Mouse (Mus musculus) lung, embryonic 14.5 days (tissue): ENCODE data around the gene Liph. TPM values are rescaled to one million over a fixed set of nuclear protein-coding genes. Genes with fewer than 3 reads are reported as not detected.

Source experiments
- ATAC-seq: fragments of 200-750 bp; cut with Nextera tagmentation; 2 replicates; pipeline ENCODE4 v1.8.0; 2017; ENCODE audit warnings: mild to moderate bottlenecking, moderate TSS enrichment, moderate library complexity; ENCODE audit not compliant: insufficient read depth
- DNase-seq: peaks from one replicate; pipeline ENCODE4 v3.0.0-alpha.2; 2015
- H3K27ac ChIP-seq: fragments of 300-500 bp; sonication (generic); 2 replicates; pipeline ENCODE4 v1.5.1; 2014; ENCODE audit warnings: low read depth, mild to moderate bottlenecking, moderate library complexity
- H3K27me3 ChIP-seq: fragments of 300-500 bp; sonication (generic); 2 replicates; pipeline ENCODE4 v1.6.1; 2014; ENCODE audit warnings: low read length, control low read depth; ENCODE audit not compliant: insufficient read depth
- H3K36me3 ChIP-seq: fragments of 300-500 bp; sonication (generic); 2 replicates; pipeline ENCODE4 v1.6.1; 2014; ENCODE audit warnings: control low read depth; ENCODE audit not compliant: insufficient read depth
- H3K4me1 ChIP-seq: fragments of 300-500 bp; sonication (generic); 2 replicates; pipeline ENCODE4 v1.6.1; 2014; ENCODE audit warnings: antibody characterized with exemption, control low read depth; ENCODE audit not compliant: insufficient read depth
- H3K4me2 ChIP-seq: fragments of 300-500 bp; sonication (generic); 2 replicates; pipeline ENCODE4 v1.6.1; 2014; ENCODE audit warnings: mild to moderate bottlenecking
- H3K4me3 ChIP-seq: fragments of 300-500 bp; sonication (generic); 2 replicates; pipeline ENCODE4 v1.5.1; 2014; ENCODE audit warnings: low read depth, low read length
- H3K9ac ChIP-seq: fragments of 300-500 bp; sonication (generic); 2 replicates; pipeline ENCODE4 v1.6.1; 2014
- H3K9me3 ChIP-seq: fragments of 300-500 bp; sonication (generic); 2 replicates; pipeline ENCODE4 v1.6.1; 2016; ENCODE audit warnings: low read depth, low read length, control low read depth
- CTCF ChIP-seq: IDR thresholded peaks from 2 replicates; pipeline ENCODE4 v1.5.1; 2016; ENCODE audit warnings: antibody characterized with exemption, low read depth
- WGBS: fragments of 180-500 bp; shearing (Covaris S2); extraction: QIAGEN DNeasy Blood & Tissue Kit; methylation state at CpG from one replicate; pipeline ENCODE4 v1.1.7; 2014; 5-methylcytosine and 5-hydroxymethylcytosine counted together
- polyA plus RNA-seq: library from polyadenylated mRNA; unstranded; fragments of >200 nt; fragmentation: Nextera tagmentation; extraction: Ambion mirVana; gene quantifications from 2 replicates; pipeline ENCODE4 v1.2.1, GENCODE M21; 2014

The Liph gene
- polyA plus RNA-seq, 1 experiment from 2014 or later, result 0.08 TPM

GRCm38 (mm10) chr16:21983581-21983980 is 11.9 kb downstream of the Liph start:
- DNase-seq (no peak), ATAC-seq (no peak)
- WGBS, result 91% methylated on average over 4 of the region's 4 CpGs
- Histone ChIP-seq H3K36me3 (no peaks in the 10 kb centered on the region), H3K4me1 (no peaks in the 10 kb centered on the region), H3K27me3 (no peaks in the 10 kb centered on the region), H3K4me3 (no peak overlapping the region), H3K4me2 (no peak overlapping the region), H3K27ac (no peak overlapping the region), H3K9me3 (no peaks in the 10 kb centered on the region), H3K9ac (no peak overlapping the region)
- no peak for TF ChIP-seq CTCF

DNA sequence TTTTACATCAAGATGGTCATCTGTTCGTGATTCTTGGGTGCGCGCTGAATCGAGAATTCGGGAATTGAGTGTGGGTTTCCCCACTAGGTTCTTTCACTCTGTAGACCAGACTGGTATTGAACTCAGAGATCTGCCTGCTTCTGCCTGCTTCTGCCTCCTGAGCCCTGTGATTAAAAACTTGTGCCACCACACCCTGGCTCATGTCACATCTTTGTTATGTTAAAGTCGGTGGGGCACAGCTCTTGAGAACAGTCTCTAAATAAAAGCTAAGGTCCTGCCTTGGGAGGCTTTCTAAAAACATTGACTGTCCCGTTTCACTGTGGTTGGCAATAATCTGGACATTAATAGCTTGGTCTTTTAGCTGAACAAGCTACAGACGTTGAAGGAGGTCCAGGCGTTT is 12.3 kb downstream of the Liph start:
- no peak overlapping the region for H3K27ac ChIP-seq
- no peak for ATAC-seq
- H3K27me3 ChIP-seq, result no peaks in the 10 kb centered on the region
- no peak overlapping the region for H3K4me2 ChIP-seq
- whole genome bisulfite sequencing, result 94% methylated on average over 9 of the region's 9 CpGs
- DNase-seq, result no peak
- no peak overlapping the region for H3K4me3 ChIP-seq
- no peak for TF ChIP-seq CTCF
- H3K9ac ChIP-seq, result no peak overlapping the region
- H3K4me1 ChIP-seq, result no peaks in the 10 kb centered on the region
- no peaks in the 10 kb centered on the region for H3K9me3 ChIP-seq
- H3K36me3 ChIP-seq, result no peaks in the 10 kb centered on the region

DNA sequence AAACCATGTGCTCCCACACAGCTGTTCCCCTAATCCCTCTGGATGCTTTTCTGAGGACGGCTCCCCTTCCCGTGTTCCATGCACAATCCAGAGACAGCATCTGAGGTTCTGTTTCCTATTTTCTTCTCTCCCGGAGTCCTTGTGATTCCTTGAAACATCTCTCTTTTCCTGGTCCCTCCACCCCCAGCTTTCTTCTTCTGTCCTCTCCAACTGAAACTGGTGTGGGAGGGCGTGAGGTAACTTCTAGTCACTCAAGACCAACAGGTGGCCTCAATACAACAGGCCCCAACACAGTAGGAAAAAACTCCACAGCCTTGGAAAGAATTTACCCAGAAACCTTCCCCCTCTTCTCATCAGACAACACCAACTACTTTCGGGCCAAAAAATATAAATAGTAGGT is 18.1 kb downstream of the Liph start:
- H3K4me3 ChIP-seq, result no peak overlapping the region
- H3K27ac ChIP-seq, result no peak overlapping the region
- no peaks in the 10 kb centered on the region for H3K4me1 ChIP-seq
- H3K27me3 ChIP-seq, result no peaks in the 10 kb centered on the region
- no peaks in the 10 kb centered on the region for H3K36me3 ChIP-seq
- no peak for DNase-seq
- no peak for ATAC-seq
- H3K4me2 ChIP-seq, result no peak overlapping the region
- no peaks in the 10 kb centered on the region for H3K9me3 ChIP-seq
- 68% methylated on average over 5 of the region's 5 CpGs for WGBS
- H3K9ac ChIP-seq, result no peak overlapping the region
- TF ChIP-seq CTCF, result no peak

- Histone ChIP-seq H3K9ac (no peak overlapping the region; the same call in 1 of the 2 replicates), H3K4me2 (peak overlapping the region; percentile 41), H3K4me3 (no peak overlapping the region), H3K27ac (no peak overlapping the region), H3K4me1 (no peaks in the 10 kb centered on the region), H3K27me3 (no peaks in the 10 kb centered on the region), H3K36me3 (no peaks in the 10 kb centered on the region), H3K9me3 (no peaks in the 10 kb centered on the region)
- 3% methylated on average over 16 of the region's 16 CpGs for WGBS
- DNase-seq (peak; percentile 19), ATAC-seq (no peak)
- TF ChIP-seq CTCF, result no peak
Measured at GRCm38 (mm10) chr16:21976203-21976602, 19.3 kb downstream of the Liph start.

GRCm38 (mm10) chr16:21971446-21971845 is 24.0 kb downstream of the Liph start:
- 0 out of 2 replicates have a peak, but pooled peaks have one; percentile 3 for TF ChIP-seq CTCF
- 52% methylated on average over 4 of the region's 4 CpGs for WGBS

GRCm38 (mm10) chr16:21970536-21970935 is 24.9 kb downstream of the Liph start:
- WGBS, result 74% methylated on average over 6 of the region's 6 CpGs
- Histone ChIP-seq H3K4me3 (no peak overlapping the region), H3K4me1 (no peaks in the 10 kb centered on the region), H3K27ac (no peak overlapping the region), H3K36me3 (no peaks in the 10 kb centered on the region), H3K27me3 (no peaks in the 10 kb centered on the region), H3K9me3 (no peaks in the 10 kb centered on the region; the same call in 1 of the 2 replicates), H3K4me2 (no peak overlapping the region), H3K9ac (no peak overlapping the region)
- ATAC-seq (no peak), DNase-seq (no peak)
- no peak for TF ChIP-seq CTCF

More at GRCm38 (mm10) chr16:21971446-21971845, 24.0 kb downstream of the Liph start:
- H3K4me3 ChIP-seq, result no peak overlapping the region
- H3K36me3 ChIP-seq, result no peaks in the 10 kb centered on the region
- H3K9me3 ChIP-seq, result no peaks in the 10 kb centered on the region; the same call in 1 of the 2 replicates
- peak; percentile 19 for DNase-seq
- ATAC-seq, result no peak
- H3K4me1 ChIP-seq, result no peaks in the 10 kb centered on the region
- H3K4me2 ChIP-seq, result no peak overlapping the region
- H3K9ac ChIP-seq, result no peak overlapping the region
- no peaks in the 10 kb centered on the region for H3K27me3 ChIP-seq
- no peak overlapping the region for H3K27ac ChIP-seq

DNA sequence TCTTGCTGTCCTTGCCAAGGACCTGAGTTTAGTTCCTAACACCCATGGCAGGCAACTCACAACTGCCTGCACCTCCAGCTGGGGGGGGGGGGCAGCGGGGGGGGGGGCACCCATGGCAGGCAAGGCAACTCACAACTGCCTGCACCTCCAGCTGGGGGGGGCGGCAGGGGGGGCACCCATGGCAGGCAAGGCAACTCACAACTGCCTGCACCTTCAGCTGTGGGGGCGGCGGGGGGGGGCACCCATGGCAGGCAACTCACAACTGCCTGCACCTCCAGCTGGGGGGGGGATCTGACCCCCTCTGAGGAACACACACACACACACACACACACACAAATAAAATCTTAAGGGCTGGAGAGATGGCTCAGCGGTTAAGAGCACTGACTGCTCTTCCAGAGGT is 25.6 kb downstream of the Liph start:
- WGBS, result 82% methylated on average over 5 of the region's 5 CpGs
- H3K4me1 ChIP-seq, result no peaks in the 10 kb centered on the region
- H3K9me3 ChIP-seq, result no peaks in the 10 kb centered on the region; the same call in 1 of the 2 replicates
- no peaks in the 10 kb centered on the region for H3K36me3 ChIP-seq
- no peak overlapping the region for H3K27ac ChIP-seq
- ATAC-seq (no peak), DNase-seq (no peak)
- no peaks in the 10 kb centered on the region for H3K27me3 ChIP-seq
- no peak for TF ChIP-seq CTCF
- H3K4me2 ChIP-seq, result no peak overlapping the region
- no peak overlapping the region for H3K4me3 ChIP-seq
- no peak overlapping the region for H3K9ac ChIP-seq

GRCm38 (mm10) chr16:21965576-21965975 is 29.9 kb downstream of the Liph start:
- 62% methylated on average over 3 of the region's 3 CpGs for WGBS
- Histone ChIP-seq H3K4me1 (no peaks in the 10 kb centered on the region), H3K36me3 (no peaks in the 10 kb centered on the region), H3K4me2 (no peak overlapping the region), H3K9me3 (no peaks in the 10 kb centered on the region; the same call in 1 of the 2 replicates), H3K27me3 (no peaks in the 10 kb centered on the region), H3K9ac (no peak overlapping the region), H3K4me3 (no peak overlapping the region), H3K27ac (no peak overlapping the region)
- DNase-seq (no peak), ATAC-seq (no peak)
- no peak for TF ChIP-seq CTCF
